Mouse (Mus musculus): ENCODE measurements around the gene Farp2.

Farp2 gene

GRCm38 (mm10) chr1:93563224-93563623 lies 51.3 kb downstream of the Farp2 start:
- DNase-seq (ENCODE audit: low read depth) = no peak

GRCm38 (mm10) chr1:93563649-93564048 lies 51.8 kb downstream of the Farp2 start:
- DNase-seq (ENCODE audit: low read depth) = no peak

- no peak for DNase-seq (ENCODE audit: low read depth)
Observed at GRCm38 (mm10) chr1:93564781-93565180, 52.9 kb downstream of the Farp2 start.

GRCm38 (mm10) chr1:93567013-93567412 lies 55.1 kb downstream of the Farp2 start:
- DNase-seq (ENCODE audit: low read depth) = no peak

- DNase-seq (ENCODE audit: low read depth) = no peak
Observed at GRCm38 (mm10) chr1:93567717-93568497, 56.0 kb downstream of the Farp2 start.

GRCm38 (mm10) chr1:93577066-93577465 lies 65.2 kb downstream of the Farp2 start:
- DNase-seq (ENCODE audit: low read depth) = no peak

- no peak for DNase-seq (ENCODE audit: low read depth)
Observed at GRCm38 (mm10) chr1:93577861-93578260, 66.0 kb downstream of the Farp2 start.

- no peak for DNase-seq (ENCODE audit: low read depth)
Observed at GRCm38 (mm10) chr1:93581545-93581944, 69.7 kb downstream of the Farp2 start.

- DNase-seq (ENCODE audit: low read depth) = no peak
Observed at GRCm38 (mm10) chr1:93588346-93588745, 76.5 kb downstream of the Farp2 start.

GRCm38 (mm10) chr1:93593960-93594359 lies 82.1 kb downstream of the Farp2 start:
- DNase-seq (ENCODE audit: low read depth) = no peak

GRCm38 (mm10) chr1:93595916-93596315 lies 84.0 kb downstream of the Farp2 start:
- no peak for DNase-seq (ENCODE audit: low read depth)

- no peak for DNase-seq (ENCODE audit: low read depth)
Observed at GRCm38 (mm10) chr1:93602911-93603310, 91.0 kb downstream of the Farp2 start.

- no peak for DNase-seq (ENCODE audit: low read depth)
Observed at GRCm38 (mm10) chr1:93603921-93604320, 92.0 kb downstream of the Farp2 start.

- DNase-seq (ENCODE audit: low read depth) = peak; percentile 14
Observed at GRCm38 (mm10) chr1:93607090-93608083, 95.5 kb downstream of the Farp2 start.

- no peak for DNase-seq (ENCODE audit: low read depth)
Observed at GRCm38 (mm10) chr1:93608696-93609245, 96.9 kb downstream of the Farp2 start.

- no peak for DNase-seq (ENCODE audit: low read depth)
Observed at GRCm38 (mm10) chr1:93609762-93610161, 97.9 kb downstream of the Farp2 start.

- no peak for DNase-seq (ENCODE audit: low read depth)
Observed at GRCm38 (mm10) chr1:93618059-93618748, 106.3 kb downstream of the Farp2 start.

- DNase-seq (ENCODE audit: low read depth) = no peak
Observed at GRCm38 (mm10) chr1:93618948-93619347, 107.1 kb downstream of the Farp2 start.

- peak; percentile 19 for DNase-seq (ENCODE audit: low read depth)
Observed at GRCm38 (mm10) chr1:93624502-93624901, 112.6 kb downstream of the Farp2 start.

GRCm38 (mm10) chr1:93630796-93631195 lies 118.9 kb downstream of the Farp2 start:
- no peak for DNase-seq (ENCODE audit: low read depth)

- DNase-seq (ENCODE audit: low read depth) = no peak
Observed at GRCm38 (mm10) chr1:93632723-93633122, 120.8 kb downstream of the Farp2 start.

GRCm38 (mm10) chr1:93634481-93634891 lies 122.6 kb downstream of the Farp2 start:
- DNase-seq (ENCODE audit: low read depth) = peak; percentile 75

Data from 416B (cell line).